Mouse (Mus musculus) adrenal gland, adult 8-10 months (tissue): Measurements from ENCODE around the gene Gdf3. TPM values are rescaled to one million over a fixed set of nuclear protein-coding genes. Genes with fewer than 3 reads are reported as not detected.

ENCODE experiments used
- DNase-seq: peaks from one replicate; pipeline ENCODE4 v3.0.0; 2022
- total RNA-seq, 4 experiments: library from RNA; stranded (reverse); gene quantifications; 2 replicates each; pipeline ENCODE4 v1.2.4; 2022

Gdf3 gene
- total RNA-seq, 4 experiments from 2014 or later, result 0.14 to 0.48 (median 0.24) TPM

GRCm38 (mm10) chr6:122562463-122562862 lies 47.4 kb downstream of the Gdf3 start:
- DNase-seq, result no peak

GRCm38 (mm10) chr6:122561005-122561404 lies 48.9 kb downstream of the Gdf3 start:
- DNase-seq, result no peak

- peak; percentile 33 for DNase-seq
These were observed 49.5 kb downstream of the Gdf3 start for GRCm38 (mm10) chr6:122560427-122560826.

- peak; percentile 31 for DNase-seq
These were observed 52.8 kb downstream of the Gdf3 start for GRCm38 (mm10) chr6:122556959-122557561.

Other genes starting within 250 kb of the Gdf3 start
- under 1 TPM in 2 of 4 experiments, not detected in 2; 0.44 to 0.70 TPM for gene Rimklb, start 111.3 kb downstream of the Gdf3 start, total RNA-seq
- 10 to 100 TPM in 2 of 4 experiments, 1 to 10 TPM in 2; 7.4 to 14.4 (median 10.0) TPM for gene Mfap5, start 104.2 kb downstream of the Gdf3 start, total RNA-seq
- not detected for gene Aicda, start 56.3 kb downstream of the Gdf3 start, total RNA-seq
- 10 to 100 TPM; 13.4 to 29.5 (median 19.3) TPM for gene Apobec1, start 7.6 kb downstream of the Gdf3 start, total RNA-seq
- gene Dppa3, start 16.3 kb upstream of the Gdf3 start, total RNA-seq, result not detected
- not detected for gene Nanog, start 97.4 kb upstream of the Gdf3 start, total RNA-seq
- 10 to 100 TPM; 10.3 to 17.0 (median 11.7) TPM for gene Slc2a3, start 191.6 kb upstream of the Gdf3 start, total RNA-seq
- gene Foxj2, start 209.8 kb upstream of the Gdf3 start, total RNA-seq, result 10 to 100 TPM; 18.6 to 24.8 (median 21.6) TPM
- 10 to 100 TPM in 2 of 4 experiments, 1 to 10 TPM in 2; 3.6 to 14.5 (median 8.7) TPM for gene C3ar1, start 246.1 kb upstream of the Gdf3 start, total RNA-seq